Mouse (Mus musculus) hindlimb bud, embryonic 11.5 days (tissue): Measurements from ENCODE around the gene Phf20.
"Not testable (repeated sequence)": the region's sequence is repeated elsewhere in the genome, so short reads cannot be mapped to it uniquely, and the experiment has no call there.

Experiments
- DNase-seq: peaks from one replicate; pipeline ENCODE4 v3.0.0-alpha.2; 2012; ENCODE audit warnings: low read depth, low spot score; ENCODE audit errors: extremely low spot score

The Phf20 gene

GRCm38 (mm10) chr2:156197129-156197911, 1.1 kb downstream of the Phf20 start:
- no peak for DNase-seq

- DNase-seq = no peak
Observed at GRCm38 (mm10) chr2:156199944-156200343, 3.7 kb downstream of the Phf20 start.

DNA sequence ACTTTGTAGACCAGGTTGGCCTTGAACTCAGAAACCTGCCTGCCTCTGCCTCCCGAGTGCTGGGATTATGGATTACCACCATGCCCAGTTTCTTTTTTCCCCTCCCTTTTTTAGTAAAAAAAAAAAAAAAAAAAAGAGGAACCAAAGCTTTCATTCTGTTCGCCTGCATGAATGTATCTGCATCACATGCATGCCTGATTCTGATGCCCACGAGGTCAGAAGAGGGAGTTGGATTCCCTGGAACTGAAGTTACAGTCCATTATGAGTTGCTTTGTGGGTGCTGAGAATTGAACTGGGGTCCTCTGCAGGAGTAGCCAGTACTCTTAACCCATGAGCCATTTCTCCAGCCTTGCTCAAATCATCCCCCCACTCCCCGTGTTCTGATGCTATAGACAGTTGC, 5.2 kb downstream of the Phf20 start:
- DNase-seq = no peak

DNA sequence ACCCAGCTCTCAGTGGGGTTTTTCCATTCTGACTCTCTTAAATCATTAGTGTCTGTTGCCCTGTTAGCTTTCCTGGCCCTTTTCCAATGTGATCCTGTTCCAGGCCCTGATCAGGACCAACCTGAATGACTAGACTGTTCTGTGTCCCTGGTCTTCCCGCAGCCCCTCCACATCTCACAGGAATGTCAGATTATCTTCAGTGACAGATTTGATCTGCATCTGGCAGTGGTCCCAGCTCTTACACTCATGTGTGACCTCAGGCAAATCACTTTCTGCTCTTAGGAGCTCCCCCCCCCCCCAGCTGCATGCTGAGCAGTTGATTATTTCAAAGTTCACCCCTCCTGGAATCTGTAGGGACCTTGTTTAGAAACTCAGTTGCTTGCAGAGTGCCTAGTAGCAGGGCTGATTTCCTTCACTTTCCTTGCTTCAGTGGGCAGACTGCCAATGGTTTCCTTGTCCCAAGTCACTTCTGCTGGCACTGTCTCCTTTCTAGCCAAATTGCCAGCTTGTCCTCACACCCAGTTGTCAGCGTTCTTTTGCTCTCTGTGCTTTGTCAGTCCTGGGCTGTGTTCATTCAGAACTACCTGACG, 6.7 kb downstream of the Phf20 start:
- DNase-seq = no peak

DNA sequence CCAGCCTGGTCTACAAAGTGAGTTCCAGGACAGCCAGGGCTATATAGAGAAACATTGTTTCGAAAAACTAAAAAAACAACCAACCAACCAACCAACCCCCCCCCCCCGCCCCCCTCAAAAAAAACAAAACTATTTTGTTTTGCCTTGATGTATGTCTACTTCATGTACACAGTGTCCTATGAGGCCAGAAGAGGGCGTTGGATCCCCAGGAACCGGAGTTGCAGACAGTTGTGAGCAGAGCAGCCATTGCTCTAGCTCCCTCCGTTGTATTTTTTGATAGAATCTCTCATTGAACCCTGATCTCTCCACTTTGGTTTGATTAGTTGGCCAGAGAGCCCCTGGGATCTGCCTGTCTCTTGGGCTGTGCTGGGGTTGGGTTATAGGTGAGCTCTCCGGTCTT, 7.7 kb downstream of the Phf20 start:
- no peak for DNase-seq

- DNase-seq = no peak
Observed at GRCm38 (mm10) chr2:156217786-156218185, 21.5 kb downstream of the Phf20 start.

- DNase-seq = no peak
Observed at GRCm38 (mm10) chr2:156222100-156222499, 25.8 kb downstream of the Phf20 start.

DNA sequence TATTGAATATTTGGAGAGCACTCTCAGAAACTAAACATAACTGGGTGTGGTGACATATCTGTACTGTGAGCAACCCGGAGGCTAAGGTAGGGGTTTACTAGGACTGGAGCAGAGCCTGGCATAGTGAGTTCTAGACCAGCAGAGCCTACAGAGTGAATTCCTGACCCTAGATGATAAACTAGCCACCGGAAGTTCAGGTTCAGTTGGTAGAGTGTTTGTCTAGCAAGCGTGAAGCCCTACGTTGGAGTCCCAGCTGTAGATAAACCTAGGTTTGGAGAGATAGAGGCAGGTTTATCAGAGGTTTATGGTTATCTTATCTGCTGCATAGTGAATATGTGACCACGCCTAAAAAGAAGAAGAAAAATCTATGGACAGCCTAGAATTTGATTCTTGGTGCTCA, 27.8 kb downstream of the Phf20 start:
- DNase-seq = no peak

DNA sequence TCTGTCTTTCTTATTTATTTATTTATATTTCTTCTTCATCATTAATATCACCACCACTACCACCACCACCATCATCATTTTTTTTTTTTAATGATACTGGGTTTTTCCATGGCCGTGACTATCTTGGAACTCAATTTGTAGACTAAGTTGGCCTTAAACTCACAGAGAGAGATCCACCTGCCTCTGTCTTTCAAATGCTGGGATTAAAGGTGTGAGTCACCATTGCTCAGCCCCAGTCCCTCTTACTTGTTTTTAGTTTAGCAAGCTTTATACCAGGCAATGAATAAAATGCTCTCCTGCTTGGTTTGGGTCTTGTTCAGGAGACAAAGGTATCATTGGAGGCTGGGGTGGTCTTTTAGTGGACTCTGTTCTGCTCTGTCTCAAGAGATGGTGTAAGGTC, 31.4 kb downstream of the Phf20 start:
- no peak for DNase-seq

GRCm38 (mm10) chr2:156229171-156229570, 32.9 kb downstream of the Phf20 start:
- no peak for DNase-seq

DNA sequence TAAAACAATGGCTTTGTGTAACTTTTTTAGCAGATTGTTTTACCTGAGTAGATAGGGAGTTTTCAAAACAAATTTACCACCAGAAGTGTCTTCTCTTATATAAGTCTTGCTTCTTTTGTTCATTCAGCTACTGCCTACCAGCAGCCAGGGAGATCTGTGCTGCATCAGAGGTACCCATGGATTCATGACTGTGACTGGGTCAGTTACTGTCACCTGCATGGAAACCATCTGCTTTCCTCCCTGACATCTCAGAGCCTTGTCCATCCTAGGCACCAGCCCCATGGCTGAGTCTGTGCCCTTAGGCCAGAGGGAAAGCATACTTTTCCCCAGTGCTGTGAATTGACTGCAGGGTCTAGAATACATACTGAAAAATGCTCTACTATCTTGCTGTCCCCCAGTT, 35.1 kb downstream of the Phf20 start:
- no peak for DNase-seq

- no peak for DNase-seq
Observed at GRCm38 (mm10) chr2:156233275-156233948, 37.1 kb downstream of the Phf20 start.

DNA sequence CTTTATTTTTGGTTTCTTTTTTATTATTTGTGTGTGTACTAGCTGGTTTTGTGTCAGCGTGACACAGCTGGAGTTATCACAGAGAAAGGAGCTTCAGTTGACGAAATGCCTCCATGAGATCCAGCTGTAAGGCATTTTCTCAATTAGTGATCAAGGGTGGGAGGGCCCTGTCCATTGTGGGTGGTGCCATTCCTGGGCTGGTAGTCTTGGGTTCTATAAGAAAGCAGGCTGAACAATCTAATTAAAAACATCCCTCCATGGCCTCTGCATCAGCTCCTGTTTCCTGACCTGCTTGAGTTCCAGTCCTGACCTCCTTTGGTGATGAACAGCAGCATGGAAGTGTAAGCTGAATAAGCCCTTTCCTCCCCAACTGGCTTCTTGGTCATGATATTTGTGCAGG, 37.8 kb downstream of the Phf20 start:
- DNase-seq = not testable (repeated sequence)

DNA sequence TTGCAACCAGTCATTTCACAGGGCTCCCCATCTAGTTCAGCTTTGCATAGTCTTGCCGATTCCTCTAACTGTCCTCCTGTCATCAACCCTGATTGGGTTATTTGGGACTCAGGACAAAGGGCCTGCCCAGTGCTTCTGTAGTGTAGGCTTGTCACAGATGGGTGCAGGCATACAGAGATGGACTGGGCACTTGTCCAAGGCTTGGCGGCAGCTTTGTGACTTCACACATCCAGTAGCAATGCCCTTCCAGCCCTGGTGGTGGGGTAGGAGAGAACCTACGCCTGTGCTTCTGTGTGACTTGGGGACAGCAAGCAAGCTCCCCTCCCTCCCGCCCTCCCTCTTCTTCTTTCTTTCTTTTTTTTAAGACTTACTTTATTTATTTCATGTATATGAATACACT, 39.6 kb downstream of the Phf20 start:
- DNase-seq = no peak

DNA sequence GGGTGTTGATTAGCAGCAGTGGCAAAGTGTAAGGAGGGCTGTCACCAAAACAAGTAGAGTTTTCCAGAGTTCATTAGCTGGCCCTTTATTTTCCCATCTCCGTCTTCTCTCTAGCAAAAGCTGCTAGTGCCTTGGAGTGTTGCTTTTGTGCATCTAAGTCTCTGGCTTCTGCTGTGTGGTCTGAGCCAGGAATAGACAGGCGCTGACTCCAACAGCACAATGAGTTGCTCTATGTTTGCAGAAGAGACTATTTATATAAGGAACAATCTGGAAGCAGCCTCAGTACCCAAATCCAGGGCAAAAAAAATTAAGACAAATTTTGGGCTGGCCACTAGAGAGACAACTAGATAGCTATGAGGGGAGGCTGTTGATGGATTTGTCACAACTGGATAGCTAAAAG, 45.4 kb downstream of the Phf20 start:
- no peak for DNase-seq

GRCm38 (mm10) chr2:156243011-156243410, 46.7 kb downstream of the Phf20 start:
- no peak for DNase-seq

DNA sequence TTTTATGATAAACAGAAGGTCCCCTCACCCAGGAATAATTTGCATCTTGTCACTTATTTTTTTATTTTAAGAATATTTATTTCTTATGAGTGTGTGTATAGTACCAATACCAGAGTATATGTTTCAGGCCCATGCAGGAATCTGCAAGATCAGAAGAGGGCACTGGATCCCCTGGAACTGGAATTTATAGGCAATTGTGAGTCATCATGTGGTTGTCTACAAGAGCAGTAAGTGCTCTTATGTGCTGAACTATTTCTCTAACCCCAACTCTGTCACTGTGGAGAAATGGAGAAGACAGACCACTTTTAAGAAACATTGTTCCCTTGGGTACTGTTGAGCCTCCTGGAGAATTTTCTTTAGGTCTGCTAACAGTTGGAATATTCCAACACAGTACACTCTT, 51.3 kb downstream of the Phf20 start:
- DNase-seq = no peak

GRCm38 (mm10) chr2:156250761-156251160, 54.5 kb downstream of the Phf20 start:
- DNase-seq = no peak

DNA sequence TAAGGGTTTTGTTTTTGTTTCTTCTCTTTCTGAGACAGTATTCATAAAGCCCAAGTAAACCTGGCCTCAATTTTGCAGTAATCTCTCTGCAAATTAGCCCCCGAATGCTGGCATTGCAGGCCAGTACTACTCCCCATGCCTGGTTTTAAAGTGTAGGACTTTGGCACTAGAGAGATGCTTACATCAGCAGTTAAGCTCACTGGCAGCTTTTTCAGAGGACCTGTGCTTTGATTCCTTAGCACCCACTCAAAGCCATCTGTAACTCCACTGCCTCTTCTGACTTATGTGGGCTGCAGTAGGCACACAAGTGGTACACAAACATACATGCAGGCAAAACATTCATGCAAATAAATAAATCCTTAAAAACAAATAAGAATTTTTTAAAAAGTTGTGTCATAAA, 55.0 kb downstream of the Phf20 start:
- DNase-seq = no peak

GRCm38 (mm10) chr2:156257051-156257450, 60.8 kb downstream of the Phf20 start:
- DNase-seq = no peak

GRCm38 (mm10) chr2:156257922-156258761, 61.9 kb downstream of the Phf20 start:
- no peak for DNase-seq
